Mouse (Mus musculus): ENCODE data around the gene Txndc11. TPM values are rescaled to one million over a fixed set of nuclear protein-coding genes. Genes with fewer than 3 reads are reported as not detected.

The Txndc11 gene
- polyA plus RNA-seq, 1 experiment from 2014 or later = 23.8 TPM

DNA sequence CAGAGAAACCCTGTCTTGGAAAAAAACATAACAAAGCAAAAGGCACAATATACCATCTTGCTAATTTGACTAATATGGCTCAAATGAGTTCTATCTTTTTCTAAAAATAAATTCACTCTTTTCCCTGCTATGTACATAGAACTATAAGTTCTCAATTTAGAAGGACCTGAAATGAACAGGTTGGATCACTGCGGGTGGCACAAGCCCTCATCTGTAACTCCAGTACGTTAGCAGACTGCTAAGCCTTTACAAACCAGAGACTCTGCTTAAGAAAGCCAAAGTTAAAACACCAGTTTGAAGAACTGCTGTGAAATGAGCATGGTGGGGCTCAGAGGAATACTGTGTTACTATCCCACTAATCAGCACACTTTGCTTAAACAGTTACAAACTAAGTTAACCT lies 9.1 kb downstream of the Txndc11 start:
- ATAC-seq (no peak), DNase-seq (ENCODE audit: low spot score) (no peak)
- Histone ChIP-seq H3K9me3 (replicated peaks; ENCODE audit: control insufficient read depth, low read length) (no peaks in the 10 kb centered on the region), H3K27me3 (replicated peaks; ENCODE audit: control insufficient read depth, insufficient read depth, low read length) (no peaks in the 10 kb centered on the region), H3K4me3 (ENCODE audit: low read depth, low read length) (no peak overlapping the region), H3K4me1 (ENCODE audit: control insufficient read depth, insufficient read depth, low read length) (no peaks in the 10 kb centered on the region), H3K9ac (ENCODE audit: low read length) (no peak overlapping the region), H3K4me2 (ENCODE audit: low read length) (no peak overlapping the region), H3K27ac (ENCODE audit: low read depth, low read length) (no peak overlapping the region), H3K36me3 (ENCODE audit: control insufficient read depth, insufficient read depth, low read length) (peaks cover 46% of the 10 kb centered on the region)
- WGBS = 89% methylated on average over 2 of the region's 2 CpGs

- DNase-seq (ENCODE audit: low spot score) = no peak
- Histone ChIP-seq H3K27ac (ENCODE audit: low read depth, low read length) (no peak overlapping the region), H3K4me3 (ENCODE audit: low read depth, low read length) (no peak overlapping the region), H3K4me2 (ENCODE audit: low read length) (no peak overlapping the region), H3K36me3 (ENCODE audit: control insufficient read depth, insufficient read depth, low read length) (peaks cover 56% of the 10 kb centered on the region), H3K9ac (ENCODE audit: low read length) (no peak overlapping the region), H3K4me1 (ENCODE audit: control insufficient read depth, insufficient read depth, low read length) (no peaks in the 10 kb centered on the region), H3K9me3 (replicated peaks; ENCODE audit: control insufficient read depth, low read length) (no peaks in the 10 kb centered on the region), H3K27me3 (replicated peaks; ENCODE audit: control insufficient read depth, insufficient read depth, low read length) (no peaks in the 10 kb centered on the region)
- WGBS = 100% methylated on average over 1 of the region's 1 CpGs
- no peak for ATAC-seq
Observed at GRCm38 (mm10) chr16:11124110-11124509, 10.3 kb downstream of the Txndc11 start.

DNA sequence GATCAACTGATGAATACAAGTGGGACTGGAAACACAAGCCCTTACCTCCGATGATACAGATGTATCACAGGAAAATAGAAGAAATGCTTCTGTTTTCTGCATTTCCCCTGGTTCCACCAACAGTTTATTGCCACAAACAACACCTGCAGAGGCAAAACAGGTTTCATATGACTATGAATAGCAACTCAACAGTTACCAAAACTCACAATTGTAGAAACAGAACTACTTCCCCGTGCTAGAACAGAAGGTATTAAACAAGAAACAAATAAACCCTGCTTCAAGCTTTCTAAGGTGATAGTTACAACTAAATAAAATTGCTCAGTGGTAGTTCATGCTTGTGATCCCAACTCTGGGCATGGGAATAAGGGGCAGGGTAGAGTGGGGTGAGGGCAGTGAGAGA lies 11.8 kb downstream of the Txndc11 start:
- H3K27ac ChIP-seq (ENCODE audit: low read depth, low read length) = no peak overlapping the region
- no peaks in the 10 kb centered on the region for H3K9me3 ChIP-seq (replicated peaks; ENCODE audit: control insufficient read depth, low read length)
- DNase-seq (ENCODE audit: low spot score) (no peak), ATAC-seq (no peak)
- no peak overlapping the region for H3K4me3 ChIP-seq (ENCODE audit: low read depth, low read length)
- H3K27me3 ChIP-seq (replicated peaks; ENCODE audit: control insufficient read depth, insufficient read depth, low read length) = no peaks in the 10 kb centered on the region
- no peaks in the 10 kb centered on the region for H3K4me1 ChIP-seq (ENCODE audit: control insufficient read depth, insufficient read depth, low read length)
- 91% methylated on average over 2 of the region's 2 CpGs for WGBS
- no peak overlapping the region for H3K4me2 ChIP-seq (ENCODE audit: low read length)
- H3K9ac ChIP-seq (ENCODE audit: low read length) = no peak overlapping the region
- peaks cover 51% of the 10 kb centered on the region for H3K36me3 ChIP-seq (ENCODE audit: control insufficient read depth, insufficient read depth, low read length)

- ATAC-seq = no peak; the same call in 1 of the 2 replicates
- Histone ChIP-seq H3K9ac (ENCODE audit: low read length) (no peak overlapping the region), H3K4me2 (ENCODE audit: low read length) (no peak overlapping the region), H3K4me1 (ENCODE audit: control insufficient read depth, insufficient read depth, low read length) (no peaks in the 10 kb centered on the region), H3K27me3 (replicated peaks; ENCODE audit: control insufficient read depth, insufficient read depth, low read length) (no peaks in the 10 kb centered on the region), H3K4me3 (ENCODE audit: low read depth, low read length) (no peak overlapping the region), H3K9me3 (replicated peaks; ENCODE audit: control insufficient read depth, low read length) (no peaks in the 10 kb centered on the region), H3K27ac (ENCODE audit: low read depth, low read length) (no peak overlapping the region), H3K36me3 (ENCODE audit: control insufficient read depth, insufficient read depth, low read length) (peaks cover 16% of the 10 kb centered on the region)
- DNase-seq (ENCODE audit: low spot score) = peak; percentile 72
- 72% methylated on average over 4 of the region's 4 CpGs for WGBS
Observed at GRCm38 (mm10) chr16:11109198-11109740, 25.2 kb downstream of the Txndc11 start.

DNA sequence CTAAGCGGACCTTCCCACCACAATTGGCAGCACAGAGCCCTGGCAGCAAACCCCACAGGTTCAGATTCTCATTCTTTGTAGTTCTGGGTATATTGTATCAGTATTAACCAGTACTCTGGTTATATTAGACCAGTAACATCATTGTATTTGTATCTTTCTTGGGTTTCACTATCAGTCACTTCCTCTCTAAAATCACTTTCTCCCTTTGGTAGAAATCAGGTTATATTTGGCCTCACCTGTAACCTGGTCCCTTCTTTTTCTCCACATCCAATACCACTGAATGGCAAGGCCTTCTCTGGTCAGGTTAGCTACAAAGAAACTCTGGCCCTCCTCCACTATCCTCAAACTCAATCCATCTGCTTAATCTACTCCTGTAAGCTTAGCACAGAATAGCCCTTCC lies 29.5 kb downstream of the Txndc11 start:
- no peak overlapping the region for H3K4me3 ChIP-seq (ENCODE audit: low read depth, low read length)
- no peak overlapping the region for H3K9ac ChIP-seq (ENCODE audit: low read length)
- no peak for ATAC-seq
- H3K4me2 ChIP-seq (ENCODE audit: low read length) = no peak overlapping the region
- no peak for DNase-seq (ENCODE audit: low spot score)
- H3K9me3 ChIP-seq (replicated peaks; ENCODE audit: control insufficient read depth, low read length) = no peaks in the 10 kb centered on the region
- 79% methylated on average over 1 of the region's 1 CpGs for WGBS
- H3K27ac ChIP-seq (ENCODE audit: low read depth, low read length) = no peak overlapping the region
- no peaks in the 10 kb centered on the region for H3K27me3 ChIP-seq (replicated peaks; ENCODE audit: control insufficient read depth, insufficient read depth, low read length)
- H3K4me1 ChIP-seq (ENCODE audit: control insufficient read depth, insufficient read depth, low read length) = no peaks in the 10 kb centered on the region
- peaks cover 19% of the 10 kb centered on the region for H3K36me3 ChIP-seq (ENCODE audit: control insufficient read depth, insufficient read depth, low read length)

- Histone ChIP-seq H3K4me1 (ENCODE audit: control insufficient read depth, insufficient read depth, low read length) (no peaks in the 10 kb centered on the region), H3K36me3 (ENCODE audit: control insufficient read depth, insufficient read depth, low read length) (peaks cover 18% of the 10 kb centered on the region), H3K27ac (ENCODE audit: low read depth, low read length) (no peak overlapping the region), H3K4me3 (ENCODE audit: low read depth, low read length) (no peak overlapping the region), H3K9me3 (replicated peaks; ENCODE audit: control insufficient read depth, low read length) (no peaks in the 10 kb centered on the region), H3K4me2 (ENCODE audit: low read length) (no peak overlapping the region), H3K9ac (ENCODE audit: low read length) (0 out of 2 replicates have a peak overlapping the region, but pooled peaks have one; percentile 13), H3K27me3 (replicated peaks; ENCODE audit: control insufficient read depth, insufficient read depth, low read length) (no peaks in the 10 kb centered on the region)
- 79% methylated on average over 3 of the region's 3 CpGs for WGBS
- no peak for ATAC-seq
- DNase-seq (ENCODE audit: low spot score) = no peak
Observed at GRCm38 (mm10) chr16:11097301-11097700, 37.1 kb downstream of the Txndc11 start.

- H3K9me3 ChIP-seq (replicated peaks; ENCODE audit: control insufficient read depth, low read length) = no peaks in the 10 kb centered on the region
- H3K36me3 ChIP-seq (ENCODE audit: control insufficient read depth, insufficient read depth, low read length) = peaks cover 35% of the 10 kb centered on the region
- 91% methylated on average over 13 of the region's 13 CpGs for WGBS
- no peak overlapping the region for H3K27ac ChIP-seq (ENCODE audit: low read depth, low read length)
- no peak overlapping the region for H3K4me2 ChIP-seq (ENCODE audit: low read length)
- H3K4me1 ChIP-seq (ENCODE audit: control insufficient read depth, insufficient read depth, low read length) = no peaks in the 10 kb centered on the region
- H3K27me3 ChIP-seq (replicated peaks; ENCODE audit: control insufficient read depth, insufficient read depth, low read length) = no peaks in the 10 kb centered on the region
- ATAC-seq = no peak
- H3K4me3 ChIP-seq (ENCODE audit: low read depth, low read length) = no peak overlapping the region
- DNase-seq (ENCODE audit: low spot score) = no peak
- no peak overlapping the region for H3K9ac ChIP-seq (ENCODE audit: low read length)
Observed at GRCm38 (mm10) chr16:11093717-11094386, 40.6 kb downstream of the Txndc11 start.

DNA sequence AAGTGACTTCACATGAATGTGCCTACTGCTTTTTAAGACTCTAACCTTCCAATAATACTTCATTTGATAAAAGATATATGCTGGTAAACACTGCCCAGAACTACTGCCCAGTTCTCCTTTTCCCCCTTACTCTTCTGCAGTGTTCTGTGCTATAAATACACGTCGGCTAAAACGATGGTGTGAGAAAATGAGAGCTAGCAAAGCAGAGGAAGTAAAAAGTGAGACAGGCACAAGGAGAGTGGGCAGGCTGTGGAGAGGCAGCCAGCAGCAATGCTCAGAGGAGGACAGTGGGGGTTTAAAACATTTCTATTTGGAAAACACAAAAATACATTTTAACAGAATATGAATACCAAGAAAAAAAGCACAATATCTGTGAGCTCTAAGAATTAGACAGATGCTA lies 41.9 kb downstream of the Txndc11 start:
- no peaks in the 10 kb centered on the region for H3K27me3 ChIP-seq (replicated peaks; ENCODE audit: control insufficient read depth, insufficient read depth, low read length)
- WGBS = 97% methylated on average over 3 of the region's 3 CpGs
- H3K4me3 ChIP-seq (ENCODE audit: low read depth, low read length) = no peak overlapping the region
- 0 out of 2 replicates have a peak, but pooled peaks cover 8% of the 10 kb centered on the region for H3K4me1 ChIP-seq (ENCODE audit: control insufficient read depth, insufficient read depth, low read length)
- H3K9me3 ChIP-seq (replicated peaks; ENCODE audit: control insufficient read depth, low read length) = no peaks in the 10 kb centered on the region
- H3K36me3 ChIP-seq (ENCODE audit: control insufficient read depth, insufficient read depth, low read length) = peaks cover 44% of the 10 kb centered on the region
- no peak overlapping the region for H3K9ac ChIP-seq (ENCODE audit: low read length)
- H3K4me2 ChIP-seq (ENCODE audit: low read length) = no peak overlapping the region
- DNase-seq (ENCODE audit: low spot score) (no peak), ATAC-seq (no peak)
- H3K27ac ChIP-seq (ENCODE audit: low read depth, low read length) = no peak overlapping the region

DNA sequence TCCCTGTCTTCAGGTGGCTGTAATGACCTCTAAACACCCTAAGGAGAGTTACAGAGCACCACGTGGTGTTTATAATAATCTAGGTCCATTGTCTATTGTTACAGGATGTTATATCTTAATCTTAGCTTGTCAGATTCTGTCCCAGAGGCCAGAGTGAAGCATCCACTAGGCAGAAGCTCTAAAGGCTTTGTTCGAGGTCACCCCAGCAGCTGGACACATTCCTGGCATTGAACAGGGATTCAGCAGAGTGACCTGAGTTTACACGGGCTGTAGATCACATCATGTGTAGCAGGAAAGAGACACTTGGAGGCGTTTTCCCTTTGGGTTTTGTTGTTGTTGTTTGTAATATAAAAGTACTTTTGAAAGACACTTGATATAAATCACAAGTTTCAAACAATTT lies 42.4 kb downstream of the Txndc11 start:
- H3K36me3 ChIP-seq (ENCODE audit: control insufficient read depth, insufficient read depth, low read length) = peaks cover 48% of the 10 kb centered on the region
- 84% methylated on average over 4 of the region's 4 CpGs for WGBS

More for the DNA sequence above, 42.4 kb downstream of the Txndc11 start:
- 0 out of 2 replicates have a peak, but pooled peaks cover 12% of the 10 kb centered on the region for H3K4me1 ChIP-seq (ENCODE audit: control insufficient read depth, insufficient read depth, low read length)
- ATAC-seq (no peak), DNase-seq (ENCODE audit: low spot score) (no peak)
- H3K9me3 ChIP-seq (replicated peaks; ENCODE audit: control insufficient read depth, low read length) = no peaks in the 10 kb centered on the region
- no peak overlapping the region for H3K4me2 ChIP-seq (ENCODE audit: low read length)
- no peak overlapping the region for H3K4me3 ChIP-seq (ENCODE audit: low read depth, low read length)
- no peak overlapping the region for H3K27ac ChIP-seq (ENCODE audit: low read depth, low read length)
- no peaks in the 10 kb centered on the region for H3K27me3 ChIP-seq (replicated peaks; ENCODE audit: control insufficient read depth, insufficient read depth, low read length)
- no peak overlapping the region for H3K9ac ChIP-seq (ENCODE audit: low read length)

Data from forebrain, embryonic 14.5 days (tissue).